Mouse (Mus musculus) embryonic facial prominence, embryonic 12.5 days (tissue): ENCODE measurements around the gene Krtap1-3. TPM values are rescaled to one million over a fixed set of nuclear protein-coding genes. Genes with fewer than 3 reads are reported as not detected.
A peak's percentile ranks its signal among the peaks of the same experiment; 100 is the strongest.
"Not testable (repeated sequence)": the region's sequence is repeated elsewhere in the genome, so short reads cannot be mapped to it uniquely, and the experiment has no call there.

ENCODE experiments used
- ATAC-seq: fragments of 200-750 bp; cut with Nextera tagmentation; 2 replicates; pipeline ENCODE4 v1.8.0; 2017; ENCODE audit not compliant: insufficient number of reproducible peaks, insufficient read depth, low FRiP score, low TSS enrichment
- H3K27ac ChIP-seq: fragments of 300-500 bp; sonication (generic); 2 replicates; pipeline ENCODE4 v1.5.1; 2016; ENCODE audit warnings: mild to moderate bottlenecking
- H3K27me3 ChIP-seq: fragments of 300-500 bp; sonication (generic); 2 replicates; pipeline ENCODE4 v1.6.1; 2016; ENCODE audit warnings: mild to moderate bottlenecking, moderate library complexity
- H3K36me3 ChIP-seq: fragments of 300-500 bp; sonication (generic); 2 replicates; pipeline ENCODE4 v1.6.1; 2016; ENCODE audit warnings: mild to moderate bottlenecking
- H3K4me1 ChIP-seq: fragments of 300-500 bp; sonication (generic); 2 replicates; pipeline ENCODE4 v1.6.1; 2016
- H3K4me2 ChIP-seq: fragments of 300-500 bp; sonication (generic); replicated peaks from 2 replicates; pipeline ENCODE4 v1.6.1; 2016; ENCODE audit warnings: mild to moderate bottlenecking, moderate library complexity
- H3K4me3 ChIP-seq: fragments of 300-500 bp; sonication (generic); 2 replicates; pipeline ENCODE4 v1.5.1; 2016; ENCODE audit warnings: mild to moderate bottlenecking
- H3K9ac ChIP-seq: fragments of 300-500 bp; sonication (generic); 2 replicates; pipeline ENCODE4 v1.6.1; 2016; ENCODE audit warnings: mild to moderate bottlenecking, moderate library complexity
- H3K9me3 ChIP-seq: fragments of 300-500 bp; sonication (generic); 2 replicates; pipeline ENCODE4 v1.6.1; 2016; ENCODE audit warnings: mild to moderate bottlenecking, moderate library complexity
- WGBS: fragments of 180-500 bp; shearing (Covaris S2); methylation state at CpG from one replicate; pipeline ENCODE4 v1.1.7; 2016; 5-methylcytosine and 5-hydroxymethylcytosine counted together
- polyA plus RNA-seq: library from polyadenylated mRNA; unstranded; fragments of >200 nt; fragmentation: Nextera tagmentation; extraction: Ambion mirVana; gene quantifications from 2 replicates; pipeline ENCODE4 v1.2.1, GENCODE M21; 2016

Krtap1-3 gene
- polyA plus RNA-seq, 1 experiment from 2014 or later: not detected

GRCm38 (mm10) chr11:99597742-99598141, 6.6 kb upstream of the Krtap1-3 start, which contains the start of gene Krtap9-3:
Krtap9-3 (minus strand) TSS chr11:99598105.
- not testable (repeated sequence) for ATAC-seq, H3K36me3 ChIP-seq, H3K27ac ChIP-seq, H3K4me1 ChIP-seq, H3K9ac ChIP-seq, H3K4me2 ChIP-seq, H3K27me3 ChIP-seq, H3K9me3 ChIP-seq, H3K4me3 ChIP-seq
- 79% methylated on average over 6 of the region's 6 CpGs for WGBS

- ATAC-seq: no peak
These were observed 6.0 kb downstream of the Krtap1-3 start for GRCm38 (mm10) chr11:99585096-99585495.

GRCm38 (mm10) chr11:99583245-99583704, 7.9 kb downstream of the Krtap1-3 start, which contains the start of gene Krtap1-4:
Krtap1-4 (minus strand) TSS chr11:99583654.
- Histone ChIP-seq H3K4me2 (no peak within 1 kb of the TSS), H3K9ac (no peak within 1 kb of the TSS), H3K9me3 (no peaks in the 10 kb centered on the region), H3K4me3 (no peak within 1 kb of the TSS), H3K27me3 (no peaks in the 10 kb centered on the region), H3K4me1 (no peaks in the 10 kb centered on the region), H3K36me3 (no peaks in the 10 kb centered on the region), H3K27ac (no peak within 1 kb of the TSS)
- WGBS: 72% methylated on average over 5 of the region's 5 CpGs
- ATAC-seq: no peak

More at GRCm38 (mm10) chr11:99585096-99585495, 6.0 kb downstream of the Krtap1-3 start:
- H3K27me3 ChIP-seq: no peaks in the 10 kb centered on the region
- 90% methylated on average over 7 of the region's 7 CpGs for WGBS
- no peak overlapping the region for H3K4me2 ChIP-seq
- no peaks in the 10 kb centered on the region for H3K9me3 ChIP-seq
- no peak overlapping the region for H3K4me3 ChIP-seq
- H3K27ac ChIP-seq: no peak overlapping the region
- H3K9ac ChIP-seq: no peak overlapping the region
- H3K4me1 ChIP-seq: no peaks in the 10 kb centered on the region
- no peaks in the 10 kb centered on the region for H3K36me3 ChIP-seq

GRCm38 (mm10) chr11:99581564-99581963, 9.6 kb downstream of the Krtap1-3 start:
- H3K4me2 ChIP-seq: no peak overlapping the region
- no peak for ATAC-seq
- H3K4me1 ChIP-seq: no peaks in the 10 kb centered on the region
- H3K9ac ChIP-seq: no peak overlapping the region
- H3K4me3 ChIP-seq: no peak overlapping the region
- H3K27ac ChIP-seq: no peak overlapping the region
- H3K9me3 ChIP-seq: no peaks in the 10 kb centered on the region
- WGBS: 88% methylated on average over 6 of the region's 6 CpGs
- no peaks in the 10 kb centered on the region for H3K27me3 ChIP-seq
- no peaks in the 10 kb centered on the region for H3K36me3 ChIP-seq

GRCm38 (mm10) chr11:99581051-99581450, 10.1 kb downstream of the Krtap1-3 start:
- no peak overlapping the region for H3K27ac ChIP-seq
- H3K9me3 ChIP-seq: no peaks in the 10 kb centered on the region
- WGBS: 86% methylated on average over 5 of the region's 5 CpGs
- no peak overlapping the region for H3K9ac ChIP-seq
- H3K27me3 ChIP-seq: no peaks in the 10 kb centered on the region
- no peak for ATAC-seq
- no peak overlapping the region for H3K4me3 ChIP-seq
- no peak overlapping the region for H3K4me2 ChIP-seq
- no peaks in the 10 kb centered on the region for H3K4me1 ChIP-seq
- no peaks in the 10 kb centered on the region for H3K36me3 ChIP-seq

- Histone ChIP-seq H3K4me1 (no peaks in the 10 kb centered on the region), H3K9ac (no peak within 1 kb of the TSS), H3K27me3 (no peaks in the 10 kb centered on the region), H3K4me3 (no peak within 1 kb of the TSS), H3K4me2 (no peak within 1 kb of the TSS), H3K27ac (no peak within 1 kb of the TSS), H3K9me3 (no peaks in the 10 kb centered on the region), H3K36me3 (no peaks in the 10 kb centered on the region)
- 74% methylated on average over 6 of the region's 6 CpGs for WGBS
- ATAC-seq: no peak
These were observed 10.5 kb downstream of the Krtap1-3 start, which contains the start of gene Krtap1-5 for GRCm38 (mm10) chr11:99580636-99581035. Krtap1-5 (minus strand) TSS chr11:99581016.

- Histone ChIP-seq H3K27me3 (no peaks in the 10 kb centered on the region), H3K4me1 (no peaks in the 10 kb centered on the region), H3K9me3 (no peaks in the 10 kb centered on the region), H3K4me3 (no peak overlapping the region), H3K27ac (no peak overlapping the region), H3K4me2 (peak overlapping the region; percentile 35), H3K36me3 (no peaks in the 10 kb centered on the region), H3K9ac (no peak overlapping the region)
- ATAC-seq: no peak
- 3% methylated on average over 7 of the region's 7 CpGs for WGBS
These were observed 17.0 kb downstream of the Krtap1-3 start for GRCm38 (mm10) chr11:99574106-99574505.

- 66% methylated on average over 4 of the region's 4 CpGs for WGBS
- Histone ChIP-seq H3K4me2 (no peak overlapping the region), H3K27me3 (no peaks in the 10 kb centered on the region), H3K9ac (no peak overlapping the region), H3K27ac (no peak overlapping the region), H3K36me3 (no peaks in the 10 kb centered on the region), H3K9me3 (no peaks in the 10 kb centered on the region), H3K4me3 (no peak overlapping the region), H3K4me1 (no peaks in the 10 kb centered on the region)
- no peak for ATAC-seq
These were observed 18.0 kb downstream of the Krtap1-3 start for GRCm38 (mm10) chr11:99573164-99573563.

- no peak within 1 kb of the TSS for H3K9ac ChIP-seq
- ATAC-seq: no peak
- H3K27ac ChIP-seq: no peak within 1 kb of the TSS
These were observed 24.6 kb downstream of the Krtap1-3 start, which contains the start of gene Krtap3-1 for GRCm38 (mm10) chr11:99566530-99566929. Krtap3-1 (minus strand) TSS chr11:99566630.

GRCm38 (mm10) chr11:99562580-99562979, 28.6 kb downstream of the Krtap1-3 start:
- Histone ChIP-seq H3K4me2 (no peak overlapping the region), H3K9me3 (no peaks in the 10 kb centered on the region), H3K27me3 (no peaks in the 10 kb centered on the region), H3K27ac (no peak overlapping the region), H3K4me1 (no peaks in the 10 kb centered on the region), H3K36me3 (no peaks in the 10 kb centered on the region), H3K4me3 (no peak overlapping the region), H3K9ac (no peak overlapping the region)
- WGBS: 80% methylated on average over 6 of the region's 6 CpGs
- ATAC-seq: no peak

More at GRCm38 (mm10) chr11:99566530-99566929, 24.6 kb downstream of the Krtap1-3 start, which contains the start of gene Krtap3-1:
- Histone ChIP-seq H3K9me3 (no peaks in the 10 kb centered on the region), H3K4me1 (no peaks in the 10 kb centered on the region), H3K4me2 (no peak within 1 kb of the TSS), H3K4me3 (no peak within 1 kb of the TSS), H3K27me3 (no peaks in the 10 kb centered on the region), H3K36me3 (no peaks in the 10 kb centered on the region)
- 87% methylated on average over 7 of the region's 7 CpGs for WGBS

GRCm38 (mm10) chr11:99559366-99559765, 31.8 kb downstream of the Krtap1-3 start, which contains the start of gene Gm11939:
Gm11939 (minus strand) TSS chr11:99559466.
- WGBS: 89% methylated on average over 9 of the region's 9 CpGs
- Histone ChIP-seq H3K27ac (no peak within 1 kb of the TSS), H3K9me3 (no peaks in the 10 kb centered on the region), H3K4me1 (no peaks in the 10 kb centered on the region), H3K9ac (no peak within 1 kb of the TSS), H3K36me3 (no peaks in the 10 kb centered on the region), H3K4me2 (no peak within 1 kb of the TSS), H3K4me3 (no peak within 1 kb of the TSS), H3K27me3 (no peaks in the 10 kb centered on the region)
- ATAC-seq: no peak

GRCm38 (mm10) chr11:99557976-99558745, 33.0 kb downstream of the Krtap1-3 start:
- Histone ChIP-seq H3K4me3 (no peak overlapping the region), H3K4me1 (no peaks in the 10 kb centered on the region), H3K27me3 (no peaks in the 10 kb centered on the region), H3K9me3 (no peaks in the 10 kb centered on the region), H3K4me2 (no peak overlapping the region), H3K9ac (no peak overlapping the region), H3K27ac (no peak overlapping the region), H3K36me3 (no peaks in the 10 kb centered on the region)
- ATAC-seq: no peak
- WGBS: 68% methylated on average over 3 of the region's 3 CpGs
